Mouse (Mus musculus) MEL (cell line): ENCODE results near the gene Casp6.

Source experiments
- CTCF ChIP-seq, 3 experiments: IDR thresholded peaks in 2 of 3; conservative IDR thresholded peaks in 1 of 3; 2 replicates each; pipeline ENCODE4 v1.5.1; 2011 to 2012; ENCODE audit warnings: low read length in 3 of 3, low read depth in 2 of 3, mild to moderate bottlenecking in 2 of 3, improper control_type of control experiment in 1 of 3, inconsistent platforms in 1 of 3, mixed read lengths in 1 of 3, moderate library complexity in 1 of 3; ENCODE audit not compliant: control insufficient read depth in 1 of 3, insufficient read depth in 1 of 3, poor library complexity in 1 of 3, severe bottlenecking in 1 of 3
- JUND ChIP-seq: IDR thresholded peaks from 2 replicates; pipeline ENCODE4 v1.6.1; 2011; ENCODE audit warnings: low read depth, mild to moderate bottlenecking, improper control_type of control experiment, low read length
- MAFK ChIP-seq: IDR thresholded peaks from 2 replicates; pipeline ENCODE4 v1.6.1; 2011; ENCODE audit warnings: low read depth, mild to moderate bottlenecking, low read length, improper control_type of control experiment, borderline replicate concordance
- TCF12 ChIP-seq: IDR thresholded peaks from 2 replicates; pipeline ENCODE4 v1.6.1; 2014; ENCODE audit warnings: low read depth, mild to moderate bottlenecking, inconsistent platforms, low read length, improper control_type of control experiment, moderate library complexity
- USF2 ChIP-seq, 2 experiments: IDR thresholded peaks; 2 replicates each; pipeline ENCODE4 v1.6.1; 2011 to 2012; ENCODE audit warnings: improper control_type of control experiment in 2 of 2, low read length in 2 of 2, borderline replicate concordance in 1 of 2, inconsistent platforms in 1 of 2, low read depth in 1 of 2, mild to moderate bottlenecking in 1 of 2; ENCODE audit not compliant: insufficient read depth in 1 of 2

- TF ChIP-seq TCF12 = no peak
- peak; percentile 58 to 68 (median 63) for TF ChIP-seq CTCF (IDR thresholded peaks at IDR 0.05 in 2 of 3, conservative IDR thresholded peaks at IDR 0.05 in 1 of 3; ENCODE audit: control insufficient read depth in 1 of 3, insufficient read depth in 1 of 3, low read depth in 2 of 3, low read length in 3 of 3, poor library complexity in 1 of 3, severe bottlenecking in 1 of 3)
- no peak for TF ChIP-seq MAFK
- TF ChIP-seq JUND = no peak
- no peak for TF ChIP-seq USF2 (IDR thresholded peaks at IDR 0.05; ENCODE audit: borderline replicate concordance in 1 of 2, insufficient read depth in 1 of 2, low read depth in 1 of 2, low read length in 2 of 2)
Measured at GRCm38 (mm10) chr3:129932443-129932842, 31.2 kb downstream of the Casp6 start.
